Mouse (Mus musculus): ENCODE data around the gene Pex10. TPM values are rescaled to one million over a fixed set of nuclear protein-coding genes. Genes with fewer than 3 reads are reported as not detected.
A peak's percentile ranks its signal among the peaks of the same experiment; 100 is the strongest.

Pex10 gene
- polyA plus RNA-seq, 1 experiment = not detected

DNA sequence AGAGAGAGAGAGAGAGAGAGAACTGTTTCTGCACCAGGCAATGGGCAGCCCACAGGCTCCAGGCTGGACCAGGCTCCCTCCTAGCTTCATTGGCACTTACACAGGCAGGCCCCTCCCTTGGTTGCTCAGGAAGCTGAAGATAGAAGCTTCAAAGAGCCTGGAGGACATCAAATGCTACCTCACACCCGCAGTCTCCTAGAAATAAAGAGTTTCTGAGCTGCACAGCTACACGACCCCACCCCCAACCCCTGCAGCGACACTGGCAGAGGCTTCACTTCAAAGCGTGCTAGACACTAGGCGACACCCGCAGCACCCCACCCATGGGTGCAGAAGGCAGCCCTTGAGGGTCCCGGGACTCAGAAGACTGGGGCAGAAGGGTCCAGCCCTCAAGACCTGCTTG lies 16.7 kb upstream of the Pex10 start:
- peaks cover 10% of the 10 kb centered on the region for H3K4me1 ChIP-seq (ENCODE audit: control insufficient read depth, insufficient read depth, low read length)
- TF ChIP-seq CTCF (IDR thresholded peaks at IDR 0.05; ENCODE audit: insufficient read depth, low read depth, low read length) (no peak), POLR2A (IDR thresholded peaks at IDR 0.05; ENCODE audit: insufficient read depth, low read depth, low read length) (no peak)
- WGBS = 71% methylated on average over 7 of the region's 7 CpGs

DNA sequence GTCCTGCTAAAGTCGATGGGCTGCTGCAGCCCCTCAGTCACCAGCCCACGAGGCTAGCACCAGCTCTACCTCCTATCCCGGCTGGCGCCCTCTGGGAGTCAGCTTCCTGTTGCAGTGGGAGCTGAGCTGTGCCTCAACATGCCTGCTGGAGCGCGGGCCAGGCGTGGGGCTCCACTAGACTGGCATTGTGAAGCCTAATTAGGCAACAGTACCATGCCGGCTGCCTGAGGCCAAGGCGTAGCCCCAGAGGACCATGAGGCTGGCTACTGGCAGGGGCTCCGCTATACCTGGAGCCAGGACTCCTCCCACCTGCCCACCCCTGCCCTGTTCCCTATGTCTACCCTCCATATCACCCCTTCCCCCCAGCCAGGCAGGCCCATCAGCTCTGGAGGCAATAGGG lies 10.1 kb upstream of the Pex10 start, which contains the start of gene Plch2:
Gene Plch2, minus strand, starts transcription at position 61 of the 400 bp plus-strand sequence.
- no peak within 1 kb of the TSS for H3K27ac ChIP-seq (ENCODE audit: insufficient read depth, low read depth, low read length)
- WGBS = 60% methylated on average over 10 of the region's 10 CpGs
- TF ChIP-seq CTCF (IDR thresholded peaks at IDR 0.05; ENCODE audit: insufficient read depth, low read depth, low read length) (no peak), POLR2A (IDR thresholded peaks at IDR 0.05; ENCODE audit: insufficient read depth, low read depth, low read length) (no peak)
- no peak within 1 kb of the TSS for H3K4me3 ChIP-seq (ENCODE audit: insufficient read depth, low read depth, low read length)
- H3K4me1 ChIP-seq (ENCODE audit: control insufficient read depth, insufficient read depth, low read length) = peaks cover 7% of the 10 kb centered on the region

More for the DNA sequence above, 16.7 kb upstream of the Pex10 start:
- Histone ChIP-seq H3K4me3 (ENCODE audit: insufficient read depth, low read depth, low read length) (no peak overlapping the region), H3K27ac (ENCODE audit: insufficient read depth, low read depth, low read length) (no peak overlapping the region)

DNA sequence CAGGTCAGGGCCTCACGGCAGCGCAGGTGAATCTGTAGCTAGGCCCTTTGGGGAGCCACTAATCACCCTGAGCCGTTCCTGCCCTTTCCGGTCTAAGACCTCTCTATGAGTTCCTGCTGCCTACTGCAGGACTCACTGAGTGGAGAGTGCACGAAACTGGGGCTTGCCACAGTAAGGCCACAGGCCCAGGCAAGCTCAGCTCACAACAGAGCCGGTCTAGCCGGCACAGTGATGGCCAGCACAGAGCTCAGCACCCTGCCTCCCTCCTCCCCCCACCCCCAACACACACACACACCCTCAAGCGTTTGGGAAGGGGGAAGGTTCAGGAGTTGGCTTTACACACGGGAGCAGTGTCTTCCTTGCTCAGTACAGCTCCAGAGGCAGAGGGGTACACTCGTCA lies 8.5 kb upstream of the Pex10 start:
- no peak for TF ChIP-seq POLR2A (IDR thresholded peaks at IDR 0.05; ENCODE audit: insufficient read depth, low read depth, low read length)
- TF ChIP-seq CTCF (IDR thresholded peaks at IDR 0.05; ENCODE audit: insufficient read depth, low read depth, low read length) = no peak
- Histone ChIP-seq H3K27ac (ENCODE audit: insufficient read depth, low read depth, low read length) (no peak overlapping the region), H3K4me3 (ENCODE audit: insufficient read depth, low read depth, low read length) (no peak overlapping the region), H3K4me1 (ENCODE audit: control insufficient read depth, insufficient read depth, low read length) (peaks cover 7% of the 10 kb centered on the region)
- WGBS = 72% methylated on average over 10 of the region's 10 CpGs

DNA sequence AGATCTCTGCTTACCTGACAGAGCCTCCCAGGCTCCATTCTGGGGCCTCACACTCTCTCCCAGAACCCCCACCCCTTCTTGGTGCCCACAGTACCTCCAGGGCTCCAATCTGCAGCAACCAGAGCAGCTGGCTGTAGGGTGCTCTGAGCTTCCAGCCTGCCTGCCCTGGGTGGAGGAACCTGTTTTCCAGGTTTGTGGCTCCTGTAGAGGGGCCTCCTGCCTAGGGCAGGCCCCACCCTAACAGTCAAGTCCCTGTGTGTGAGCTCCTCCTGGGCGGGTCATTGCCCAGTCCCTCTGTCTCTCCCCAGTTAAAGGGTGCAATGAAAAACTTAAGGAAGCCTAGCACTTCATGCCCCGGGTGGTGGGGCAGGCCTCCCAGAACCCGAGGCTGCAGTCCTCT lies 2.9 kb upstream of the Pex10 start:
- Histone ChIP-seq H3K4me3 (ENCODE audit: insufficient read depth, low read depth, low read length) (no peak overlapping the region), H3K4me1 (ENCODE audit: control insufficient read depth, insufficient read depth, low read length) (peaks cover 7% of the 10 kb centered on the region), H3K27ac (ENCODE audit: insufficient read depth, low read depth, low read length) (no peak overlapping the region)
- 64% methylated on average over 3 of the region's 3 CpGs for WGBS
- TF ChIP-seq POLR2A (IDR thresholded peaks at IDR 0.05; ENCODE audit: insufficient read depth, low read depth, low read length) (no peak), CTCF (IDR thresholded peaks at IDR 0.05; ENCODE audit: insufficient read depth, low read depth, low read length) (no peak)

DNA sequence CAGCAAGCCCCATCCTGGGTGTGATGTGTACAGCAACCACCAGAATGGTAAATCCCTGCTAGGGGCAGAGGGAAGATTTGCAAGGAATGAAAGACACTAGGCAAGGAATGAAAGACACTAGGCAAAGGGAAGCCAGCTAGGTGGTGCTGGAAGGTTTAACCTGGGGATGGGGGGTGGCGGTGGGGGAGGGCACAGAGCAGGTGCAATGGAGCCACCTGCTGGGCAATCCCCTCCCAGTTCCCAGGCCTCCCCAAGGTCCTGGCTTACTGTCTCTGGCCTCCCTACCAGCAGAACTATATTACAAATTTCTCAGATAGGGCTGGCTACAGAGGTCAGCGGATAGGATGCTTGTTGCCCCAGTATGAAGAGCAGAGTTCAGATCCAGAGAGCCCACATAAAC lies 2.3 kb upstream of the Pex10 start:
- 92% methylated on average over 2 of the region's 2 CpGs for WGBS
- H3K4me1 ChIP-seq (ENCODE audit: control insufficient read depth, insufficient read depth, low read length) = peaks cover 7% of the 10 kb centered on the region
- TF ChIP-seq POLR2A (IDR thresholded peaks at IDR 0.05; ENCODE audit: insufficient read depth, low read depth, low read length) (no peak), CTCF (IDR thresholded peaks at IDR 0.05; ENCODE audit: insufficient read depth, low read depth, low read length) (no peak)
- no peak overlapping the region for H3K4me3 ChIP-seq (ENCODE audit: insufficient read depth, low read depth, low read length)
- no peak overlapping the region for H3K27ac ChIP-seq (ENCODE audit: insufficient read depth, low read depth, low read length)

DNA sequence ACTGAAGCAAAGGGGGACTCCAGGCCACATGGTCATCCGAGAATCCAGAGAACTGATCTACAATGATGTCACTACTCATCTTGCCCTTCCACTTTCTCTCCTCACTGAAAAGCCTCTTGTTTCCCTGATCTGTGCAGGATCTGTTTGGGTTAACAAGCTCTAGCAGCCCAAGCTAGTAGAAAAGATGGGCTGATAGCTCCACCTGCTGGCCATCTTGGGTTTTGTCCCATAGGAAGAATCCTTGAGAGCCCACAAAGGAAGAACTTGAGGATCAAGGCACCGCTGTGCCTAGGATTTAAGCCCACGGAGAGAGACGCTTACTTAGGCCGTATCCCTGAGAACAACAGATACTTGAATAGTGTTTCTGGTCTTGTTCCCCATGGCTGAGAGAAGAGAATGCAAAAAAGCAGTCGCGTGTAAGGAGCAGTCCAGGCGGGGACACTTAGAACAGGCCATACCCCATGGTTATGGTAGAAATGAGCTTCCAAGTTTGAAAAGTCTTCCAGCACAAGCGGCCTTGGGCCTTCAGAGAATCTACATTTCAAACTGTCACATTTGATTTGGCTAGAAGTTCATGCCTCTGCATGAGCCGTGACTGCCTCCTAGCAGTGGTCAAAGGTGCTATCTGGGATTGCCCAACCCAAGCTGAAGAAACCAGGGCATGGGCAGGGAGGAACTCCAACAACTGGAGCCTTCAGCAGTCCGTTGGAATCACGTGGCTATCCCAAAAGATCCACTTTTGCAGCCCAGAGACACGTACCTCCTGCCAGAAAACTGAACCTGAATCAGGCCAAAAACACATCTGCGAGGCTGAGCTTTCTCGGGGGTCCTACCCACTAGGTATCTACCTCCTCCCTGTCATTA lies 614 bp upstream of the Pex10 start:
- WGBS = 4% methylated on average over 15 of the region's 15 CpGs
- peak overlapping the region; percentile 32 for H3K4me3 ChIP-seq (ENCODE audit: insufficient read depth, low read depth, low read length)
- no peak overlapping the region for H3K27ac ChIP-seq (ENCODE audit: insufficient read depth, low read depth, low read length)
- TF ChIP-seq CTCF (IDR thresholded peaks at IDR 0.05; ENCODE audit: insufficient read depth, low read depth, low read length) = no peak
- TF ChIP-seq POLR2A (IDR thresholded peaks at IDR 0.05; ENCODE audit: insufficient read depth, low read depth, low read length) = no peak
- H3K4me1 ChIP-seq (ENCODE audit: control insufficient read depth, insufficient read depth, low read length) = peaks cover 7% of the 10 kb centered on the region

DNA sequence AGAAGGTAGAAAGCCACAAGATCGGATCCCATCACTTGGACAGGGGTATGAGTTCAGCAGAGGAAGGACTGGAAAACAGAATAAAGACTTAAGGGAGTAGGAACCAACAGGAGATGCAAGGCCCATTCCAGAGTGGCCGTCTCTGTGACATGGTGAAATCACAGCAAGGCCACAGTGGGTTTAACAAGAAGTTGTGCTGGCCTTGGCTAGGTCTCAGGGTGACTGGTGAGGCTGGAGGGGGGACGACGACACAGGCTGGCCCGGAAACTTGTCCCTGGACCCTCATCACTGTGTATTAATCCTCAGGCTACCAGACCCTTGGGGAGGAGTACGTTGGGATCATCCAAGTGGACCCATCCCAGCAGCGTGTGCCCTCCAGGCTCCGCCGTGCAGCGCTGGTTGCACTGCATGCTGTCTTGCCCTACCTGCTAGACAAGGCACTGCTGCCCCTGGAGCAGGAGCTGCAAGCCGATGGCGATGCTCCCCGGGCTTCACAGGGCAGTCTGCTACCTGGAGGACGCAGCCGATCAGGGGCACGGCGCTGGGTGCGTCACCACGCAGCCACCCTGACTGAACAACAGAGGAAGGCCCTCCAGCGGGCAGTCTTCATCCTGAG lies 1.6 kb downstream of the Pex10 start:
- H3K4me1 ChIP-seq (ENCODE audit: control insufficient read depth, insufficient read depth, low read length) = peaks cover 7% of the 10 kb centered on the region
- WGBS = 91% methylated on average over 20 of the region's 20 CpGs
- H3K27ac ChIP-seq (ENCODE audit: insufficient read depth, low read depth, low read length) = no peak overlapping the region
- H3K4me3 ChIP-seq (ENCODE audit: insufficient read depth, low read depth, low read length) = no peak overlapping the region
- TF ChIP-seq CTCF (IDR thresholded peaks at IDR 0.05; ENCODE audit: insufficient read depth, low read depth, low read length) = no peak

DNA sequence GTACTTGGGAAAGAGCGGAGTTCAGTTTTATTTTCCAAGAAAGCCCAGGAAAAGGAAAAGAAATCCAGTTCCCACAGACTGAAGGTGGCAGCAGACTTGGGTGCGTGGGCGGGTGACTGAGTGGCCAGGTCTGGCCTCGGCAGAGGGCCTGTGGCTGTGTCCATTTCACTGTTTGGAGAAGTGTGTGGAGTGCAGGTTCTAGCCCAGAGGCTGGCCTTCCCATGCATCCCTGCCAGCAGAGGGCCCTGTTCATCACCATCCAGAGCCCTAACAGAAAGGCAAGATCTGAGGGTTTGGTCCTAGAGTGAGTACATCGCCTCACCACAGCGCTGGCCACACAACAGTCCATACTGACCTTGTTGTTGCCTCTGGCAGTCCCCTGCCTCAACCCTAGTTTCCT lies 2.4 kb downstream of the Pex10 start:
- no peak overlapping the region for H3K27ac ChIP-seq (ENCODE audit: insufficient read depth, low read depth, low read length)
- no peak overlapping the region for H3K4me3 ChIP-seq (ENCODE audit: insufficient read depth, low read depth, low read length)
- 80% methylated on average over 6 of the region's 6 CpGs for WGBS
- TF ChIP-seq CTCF (IDR thresholded peaks at IDR 0.05; ENCODE audit: insufficient read depth, low read depth, low read length) (no peak), POLR2A (IDR thresholded peaks at IDR 0.05; ENCODE audit: insufficient read depth, low read depth, low read length) (no peak)
- H3K4me1 ChIP-seq (ENCODE audit: control insufficient read depth, insufficient read depth, low read length) = peaks cover 7% of the 10 kb centered on the region

DNA sequence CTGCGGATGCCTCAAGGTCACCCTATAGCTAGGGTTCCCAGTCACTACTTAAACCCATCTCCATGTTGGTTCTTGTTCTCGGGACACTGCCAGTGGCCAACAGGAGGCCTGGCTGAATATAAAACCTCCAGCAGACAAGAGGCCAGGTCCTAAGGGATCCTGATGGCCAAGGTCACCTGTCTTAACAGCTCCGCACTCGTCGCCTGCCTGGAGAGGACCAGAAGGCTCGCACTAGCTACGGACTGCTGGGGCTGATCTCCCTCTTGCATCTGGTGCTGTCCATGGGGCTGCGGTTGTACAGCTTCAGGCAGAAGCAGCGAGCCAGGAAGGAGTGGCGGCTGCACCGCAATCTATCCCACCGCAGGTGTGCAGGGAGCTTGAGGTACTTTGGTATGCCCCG lies 3.4 kb downstream of the Pex10 start:
- 93% methylated on average over 13 of the region's 13 CpGs for WGBS
- H3K4me3 ChIP-seq (ENCODE audit: insufficient read depth, low read depth, low read length) = no peak overlapping the region
- no peak for TF ChIP-seq POLR2A (IDR thresholded peaks at IDR 0.05; ENCODE audit: insufficient read depth, low read depth, low read length)
- TF ChIP-seq CTCF (IDR thresholded peaks at IDR 0.05; ENCODE audit: insufficient read depth, low read depth, low read length) = no peak
- no peak overlapping the region for H3K27ac ChIP-seq (ENCODE audit: insufficient read depth, low read depth, low read length)
- peaks cover 7% of the 10 kb centered on the region for H3K4me1 ChIP-seq (ENCODE audit: control insufficient read depth, insufficient read depth, low read length)

Data from olfactory bulb, adult 2 months (tissue).